Mouse (Mus musculus) stomach, embryonic 16.5 days (tissue): ENCODE measurements around the gene Bloc1s3. TPM values are rescaled to one million over a fixed set of nuclear protein-coding genes. Genes with fewer than 3 reads are reported as not detected.

Source experiments
- ATAC-seq: fragments of 200-750 bp; cut with Nextera tagmentation; 2 replicates; pipeline ENCODE4 v1.8.0; 2017; ENCODE audit warnings: moderate number of reproducible peaks, moderate TSS enrichment; ENCODE audit not compliant: insufficient read depth, low FRiP score
- H3K27ac ChIP-seq: fragments of 300-500 bp; sonication (generic); 2 replicates; pipeline ENCODE4 v1.5.1; 2014; ENCODE audit warnings: low read length
- H3K27me3 ChIP-seq: fragments of 300-500 bp; sonication (generic); 2 replicates; pipeline ENCODE4 v1.6.1; 2014; ENCODE audit warnings: low read length, control low read depth, mixed read lengths; ENCODE audit not compliant: control insufficient read depth, insufficient read depth
- H3K36me3 ChIP-seq: fragments of 300-500 bp; sonication (generic); 2 replicates; pipeline ENCODE4 v1.6.1; 2014; ENCODE audit warnings: low read length; ENCODE audit not compliant: control insufficient read depth, insufficient read depth
- H3K4me1 ChIP-seq: fragments of 300-500 bp; sonication (generic); 2 replicates; pipeline ENCODE4 v1.6.1; 2014; ENCODE audit warnings: low read length, control low read depth, mixed read lengths; ENCODE audit not compliant: control insufficient read depth, insufficient read depth
- H3K4me2 ChIP-seq: fragments of 300-500 bp; sonication (generic); 2 replicates; pipeline ENCODE4 v1.6.1; 2014; ENCODE audit warnings: low read depth, low read length, mixed read lengths
- H3K4me3 ChIP-seq: fragments of 300-500 bp; sonication (generic); replicated peaks from 2 replicates; pipeline ENCODE4 v1.5.1; 2014; ENCODE audit warnings: mild to moderate bottlenecking, low read length
- H3K9ac ChIP-seq: fragments of 300-500 bp; sonication (generic); 2 replicates; pipeline ENCODE4 v1.6.1; 2014; ENCODE audit warnings: low read length
- H3K9me3 ChIP-seq: fragments of 300-500 bp; sonication (generic); replicated peaks from 2 replicates; pipeline ENCODE4 v1.6.1; 2016; ENCODE audit warnings: low read length, control low read depth; ENCODE audit not compliant: control insufficient read depth
- WGBS: fragments of 180-500 bp; shearing (Covaris S2); extraction: QIAGEN DNeasy Blood & Tissue Kit; methylation state at CpG from one replicate; pipeline ENCODE4 v1.1.7; 2014; 5-methylcytosine and 5-hydroxymethylcytosine counted together
- polyA plus RNA-seq: library from polyadenylated mRNA; unstranded; fragments of >200 nt; fragmentation: Nextera tagmentation; extraction: Ambion mirVana; gene quantifications from 2 replicates; pipeline ENCODE4 v1.2.1, GENCODE M21; 2015

Bloc1s3 gene
- polyA plus RNA-seq, 1 experiment from 2014 or later, result 1.4 TPM

GRCm38 (mm10) chr7:19462884-19463381 is 45.2 kb downstream of the Bloc1s3 start, which contains the start of gene Exoc3l2:
TSS of gene Exoc3l2 (plus strand) at chr7:19463331.
- Histone ChIP-seq H3K27ac (no peak within 1 kb of the TSS), H3K9me3 (no peaks in the 10 kb centered on the region), H3K4me2 (peak within 1 kb of the TSS; percentile 16; the same call in 1 of the 2 replicates), H3K27me3 (peaks cover 4% of the 10 kb centered on the region; the same call in 1 of the 2 replicates), H3K36me3 (no peaks in the 10 kb centered on the region), H3K4me1 (no peaks in the 10 kb centered on the region; the same call in 1 of the 2 replicates), H3K9ac (peak within 1 kb of the TSS; percentile 50; the same call in 1 of the 2 replicates), H3K4me3 (0 out of 2 replicates have a peak within 1 kb of the TSS, but pooled peaks have one; percentile 9)
- WGBS, result 37% methylated on average over 6 of the region's 6 CpGs
- no peak for ATAC-seq

- Histone ChIP-seq H3K4me1 (peaks cover 3% of the 10 kb centered on the region), H3K9ac (no peak overlapping the region), H3K4me2 (no peak overlapping the region), H3K27ac (no peak overlapping the region), H3K4me3 (no peak overlapping the region), H3K9me3 (no peaks in the 10 kb centered on the region), H3K36me3 (no peaks in the 10 kb centered on the region), H3K27me3 (peaks cover 4% of the 10 kb centered on the region; the same call in 1 of the 2 replicates)
- no peak for ATAC-seq
- 81% methylated on average over 4 of the region's 4 CpGs for WGBS
These were observed 45.7 kb downstream of the Bloc1s3 start for GRCm38 (mm10) chr7:19462443-19462842.

- H3K4me2 ChIP-seq, result peak overlapping the region; percentile 32
- no peaks in the 10 kb centered on the region for H3K36me3 ChIP-seq
- H3K4me1 ChIP-seq, result peaks cover 12% of the 10 kb centered on the region
- H3K9ac ChIP-seq, result no peak overlapping the region
- ATAC-seq, result no peak
- no peak overlapping the region for H3K4me3 ChIP-seq
- no peaks in the 10 kb centered on the region for H3K27me3 ChIP-seq
- WGBS, result 11% methylated on average over 6 of the region's 6 CpGs
- H3K9me3 ChIP-seq, result no peaks in the 10 kb centered on the region
- no peak overlapping the region for H3K27ac ChIP-seq
These were observed 46.7 kb downstream of the Bloc1s3 start for GRCm38 (mm10) chr7:19461488-19461887.

GRCm38 (mm10) chr7:19460500-19460899 is 47.7 kb downstream of the Bloc1s3 start:
- Histone ChIP-seq H3K9me3 (no peaks in the 10 kb centered on the region), H3K27me3 (no peaks in the 10 kb centered on the region), H3K36me3 (no peaks in the 10 kb centered on the region), H3K4me3 (no peak overlapping the region), H3K9ac (no peak overlapping the region), H3K4me1 (peaks cover 12% of the 10 kb centered on the region), H3K27ac (no peak overlapping the region), H3K4me2 (no peak overlapping the region)
- no peak for ATAC-seq
- WGBS, result 77% methylated on average over 1 of the region's 1 CpGs

DNA sequence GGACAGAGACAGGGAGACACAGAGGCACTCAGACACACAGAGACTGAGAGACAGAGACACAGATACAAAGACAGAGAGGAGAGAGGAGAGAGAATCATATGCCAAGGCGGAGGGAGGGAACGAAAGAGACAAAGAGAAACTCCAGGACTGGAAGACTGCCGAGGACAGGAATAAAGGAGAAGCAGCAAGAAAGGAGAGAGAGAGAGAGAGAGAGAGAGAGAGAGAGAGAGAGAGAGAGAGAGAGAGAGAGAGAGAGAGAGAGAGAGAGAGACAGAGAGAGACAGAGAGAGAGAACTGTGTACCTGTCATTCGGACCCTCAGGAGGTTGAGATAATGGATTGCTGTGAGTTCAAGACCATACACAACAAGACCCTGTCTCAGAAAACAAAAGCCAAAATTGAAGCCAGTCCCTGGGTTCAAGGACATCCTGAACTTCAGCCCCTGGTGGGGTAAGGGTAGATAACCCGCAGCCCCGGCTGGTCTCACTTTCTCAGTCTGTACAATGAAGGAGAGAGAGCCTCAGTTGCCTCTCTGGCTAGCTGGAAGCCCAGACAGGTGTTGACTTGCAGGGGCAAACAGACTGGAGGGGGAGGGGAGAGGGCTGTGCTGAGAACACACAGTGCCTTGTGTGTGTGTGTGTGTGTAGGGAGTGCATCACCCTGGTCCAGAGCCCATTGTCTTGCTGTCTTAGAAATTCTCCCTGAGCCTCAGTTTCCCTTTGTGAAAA is 48.9 kb downstream of the Bloc1s3 start:
- ATAC-seq, result no peak

GRCm38 (mm10) chr7:19458591-19459111 is 49.5 kb downstream of the Bloc1s3 start, which contains the start of gene Mark4:
TSS of gene Mark4 (minus strand) at chr7:19458821.
- Histone ChIP-seq H3K27ac (peak within 1 kb of the TSS; percentile 73), H3K27me3 (no peaks in the 10 kb centered on the region), H3K4me2 (peak within 1 kb of the TSS; percentile 91), H3K9ac (peak within 1 kb of the TSS; percentile 97), H3K36me3 (no peaks in the 10 kb centered on the region), H3K4me1 (peaks cover 12% of the 10 kb centered on the region), H3K4me3 (peak within 1 kb of the TSS; percentile 93), H3K9me3 (no peaks in the 10 kb centered on the region)
- WGBS, result 1% methylated on average over 35 of the region's 42 CpGs
- ATAC-seq, result peak; percentile 90

More for the DNA sequence above, 48.9 kb downstream of the Bloc1s3 start:
- Histone ChIP-seq H3K4me1 (peaks cover 12% of the 10 kb centered on the region), H3K27me3 (no peaks in the 10 kb centered on the region), H3K9ac (peak overlapping the region; percentile 97), H3K27ac (peak overlapping the region; percentile 60; the same call in 1 of the 2 replicates), H3K9me3 (no peaks in the 10 kb centered on the region), H3K4me3 (peak overlapping the region; percentile 93), H3K36me3 (no peaks in the 10 kb centered on the region), H3K4me2 (peak overlapping the region; percentile 91)
- 18% methylated on average over 6 of the region's 6 CpGs for WGBS

DNA sequence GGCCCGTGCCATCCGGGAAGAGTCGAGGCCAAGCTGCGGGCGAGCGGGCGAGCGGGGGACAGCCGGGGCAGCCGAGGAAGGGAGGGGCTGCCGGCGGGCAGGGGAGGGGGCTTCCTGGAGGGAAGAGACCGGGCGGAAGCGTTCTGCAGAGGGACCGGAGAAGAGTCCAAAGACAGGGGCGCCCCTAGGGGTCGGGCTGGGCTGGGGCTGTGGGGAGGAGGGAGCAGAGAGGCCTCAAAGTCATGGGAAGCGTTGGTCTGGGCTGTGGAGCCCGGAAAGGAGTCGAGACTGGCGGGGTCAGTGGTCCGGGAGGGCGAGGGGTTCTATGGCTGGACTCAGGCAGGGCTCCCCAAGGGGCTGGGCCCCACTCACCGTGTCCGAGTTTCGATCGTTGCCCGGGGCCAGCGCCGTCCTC is 50.1 kb downstream of the Bloc1s3 start:
- Histone ChIP-seq H3K36me3 (no peaks in the 10 kb centered on the region), H3K4me3 (peak overlapping the region; percentile 93), H3K4me2 (peak overlapping the region; percentile 91), H3K9me3 (no peaks in the 10 kb centered on the region), H3K27ac (peak overlapping the region; percentile 73), H3K9ac (peak overlapping the region; percentile 97), H3K27me3 (no peaks in the 10 kb centered on the region), H3K4me1 (peaks cover 12% of the 10 kb centered on the region)
- ATAC-seq, result peak; percentile 65
- WGBS, result under 1% methylated on average over 27 of the region's 31 CpGs

DNA sequence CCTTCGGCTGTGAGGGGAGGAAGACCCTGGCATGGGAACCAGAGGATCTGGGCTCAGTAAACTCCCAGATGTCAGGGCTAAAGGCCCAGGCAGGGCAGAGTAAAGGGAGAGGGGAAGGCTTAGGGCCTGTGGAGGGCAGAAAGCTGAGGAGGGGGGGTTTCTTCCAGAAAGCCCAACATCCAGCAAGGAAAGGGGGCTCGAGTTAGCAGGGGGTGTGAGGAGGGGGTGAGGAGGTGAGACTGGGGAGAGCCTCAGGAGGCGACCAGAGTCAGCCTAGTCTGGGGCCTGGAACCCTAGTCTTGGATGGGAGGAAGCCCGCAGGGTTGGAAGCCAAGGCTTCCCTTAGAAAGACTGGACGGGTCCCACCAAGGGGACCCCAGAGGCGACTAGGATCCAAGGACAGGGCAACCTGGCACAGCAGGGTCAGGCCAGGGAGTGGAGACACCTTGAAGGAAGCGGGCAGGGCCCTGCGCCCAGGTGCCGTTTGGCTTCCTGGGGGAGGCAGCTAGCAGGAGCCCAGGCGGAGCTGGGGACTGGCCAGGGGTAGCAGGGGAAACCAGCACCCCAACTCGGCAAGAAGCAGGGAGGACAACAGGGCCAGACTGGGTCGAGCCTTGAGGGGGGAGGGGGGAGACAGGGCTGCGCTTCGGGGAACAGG is 50.6 kb downstream of the Bloc1s3 start:
- H3K4me2 ChIP-seq, result peak overlapping the region; percentile 91
- ATAC-seq, result no peak; the same call in 1 of the 2 replicates
- H3K9ac ChIP-seq, result peak overlapping the region; percentile 97
- H3K9me3 ChIP-seq, result no peaks in the 10 kb centered on the region
- H3K36me3 ChIP-seq, result no peaks in the 10 kb centered on the region
- peak overlapping the region; percentile 93 for H3K4me3 ChIP-seq
- H3K27ac ChIP-seq, result peak overlapping the region; percentile 73
- peaks cover 12% of the 10 kb centered on the region for H3K4me1 ChIP-seq
- 6% methylated on average over 14 of the region's 14 CpGs for WGBS
- no peaks in the 10 kb centered on the region for H3K27me3 ChIP-seq
